Mouse (Mus musculus) cortical plate, adult 2 months (tissue): ENCODE data around the gene Sbno2. TPM values are rescaled to one million over a fixed set of nuclear protein-coding genes. Genes with fewer than 3 reads are reported as not detected.

Source experiments
- H3K27ac ChIP-seq: fragments of 200-500 bp; 2 replicates; pipeline ENCODE4 v1.5.1; 2012; ENCODE audit warnings: low read length, control low read depth, inconsistent platforms; ENCODE audit not compliant: insufficient read depth
- H3K4me1 ChIP-seq: fragments of 200-500 bp; 2 replicates; pipeline ENCODE4 v1.6.1; 2011; ENCODE audit warnings: low read length; ENCODE audit not compliant: control insufficient read depth, insufficient read depth
- H3K4me3 ChIP-seq: fragments of 200-500 bp; 2 replicates; pipeline ENCODE4 v1.5.1; 2011; ENCODE audit warnings: mild to moderate bottlenecking, low read length, control low read depth; ENCODE audit not compliant: insufficient read depth
- CTCF ChIP-seq: fragments of 200-500 bp; IDR thresholded peaks from 2 replicates; pipeline ENCODE4 v1.5.1; 2011; ENCODE audit warnings: mild to moderate bottlenecking, control low read depth, low read length; ENCODE audit not compliant: insufficient read depth; ENCODE audit errors: extremely low read depth
- POLR2A ChIP-seq: fragments of 200-500 bp; IDR thresholded peaks from 2 replicates; pipeline ENCODE4 v1.6.1; 2011; ENCODE audit warnings: mild to moderate bottlenecking, low read length, control low read depth; ENCODE audit not compliant: insufficient read depth; ENCODE audit errors: extremely low read depth
- polyA plus RNA-seq: library from polyadenylated mRNA; depleted of rRNA; stranded (reverse); fragments of >200 nt; gene quantifications from 2 replicates; pipeline ENCODE4 v1.2.3, GENCODE M21; 2012

The Sbno2 gene
- polyA plus RNA-seq, 1 experiment, result 22.9 TPM

- Histone ChIP-seq H3K4me3 (peak overlapping the region; percentile 41), H3K27ac (peak overlapping the region; percentile 68), H3K4me1 (peaks cover 3% of the 10 kb centered on the region)
- TF ChIP-seq POLR2A (no peak), CTCF (peak; percentile 81)
Observed at GRCm38 (mm10) chr10:80114341-80115284, 9.2 kb upstream of the Sbno2 start.

- Histone ChIP-seq H3K4me3 (no peak overlapping the region), H3K4me1 (no peaks in the 10 kb centered on the region)
- TF ChIP-seq CTCF (no peak), POLR2A (no peak)
Observed at GRCm38 (mm10) chr10:80107678-80108077, 2.3 kb upstream of the Sbno2 start.

GRCm38 (mm10) chr10:80105926-80106325, 555 bp upstream of the Sbno2 start:
- Histone ChIP-seq H3K4me3 (no peak overlapping the region), H3K4me1 (no peaks in the 10 kb centered on the region; the same call in 1 of the 2 replicates), H3K27ac (no peak overlapping the region)
- no peak for TF ChIP-seq POLR2A
- TF ChIP-seq CTCF, result no peak

More at GRCm38 (mm10) chr10:80107678-80108077, 2.3 kb upstream of the Sbno2 start:
- H3K27ac ChIP-seq, result no peak overlapping the region

- H3K27ac ChIP-seq, result no peak overlapping the region
- TF ChIP-seq POLR2A (no peak), CTCF (no peak)
- H3K4me1 ChIP-seq, result no peaks in the 10 kb centered on the region; the same call in 1 of the 2 replicates
- no peak overlapping the region for H3K4me3 ChIP-seq
Observed at GRCm38 (mm10) chr10:80104181-80104580, 1.2 kb downstream of the Sbno2 start.

- TF ChIP-seq POLR2A (no peak), CTCF (no peak)
- Histone ChIP-seq H3K27ac (no peak overlapping the region), H3K4me1 (no peaks in the 10 kb centered on the region; the same call in 1 of the 2 replicates), H3K4me3 (peak overlapping the region; percentile 98; the same call in 1 of the 2 replicates)
Observed at GRCm38 (mm10) chr10:80103032-80103431, 2.3 kb downstream of the Sbno2 start.

- peak overlapping the region; percentile 91 for H3K27ac ChIP-seq
- TF ChIP-seq CTCF (no peak), POLR2A (peak; percentile 68)
Observed at GRCm38 (mm10) chr10:80102216-80102915, 3.0 kb downstream of the Sbno2 start.

GRCm38 (mm10) chr10:80100982-80101381, 4.4 kb downstream of the Sbno2 start:
- H3K4me1 ChIP-seq, result no peaks in the 10 kb centered on the region; the same call in 1 of the 2 replicates
- H3K4me3 ChIP-seq, result no peak overlapping the region
- no peak overlapping the region for H3K27ac ChIP-seq
- TF ChIP-seq CTCF (no peak), POLR2A (no peak)

More at GRCm38 (mm10) chr10:80102216-80102915, 3.0 kb downstream of the Sbno2 start:
- Histone ChIP-seq H3K4me1 (no peaks in the 10 kb centered on the region; the same call in 1 of the 2 replicates), H3K4me3 (peak overlapping the region; percentile 98)

- Histone ChIP-seq H3K27ac (no peak overlapping the region), H3K4me3 (no peak overlapping the region), H3K4me1 (no peaks in the 10 kb centered on the region; the same call in 1 of the 2 replicates)
- TF ChIP-seq CTCF (no peak), POLR2A (no peak)
Observed at GRCm38 (mm10) chr10:80098630-80099029, 6.7 kb downstream of the Sbno2 start.

GRCm38 (mm10) chr10:80097275-80097674, 8.1 kb downstream of the Sbno2 start:
- Histone ChIP-seq H3K4me1 (no peaks in the 10 kb centered on the region; the same call in 1 of the 2 replicates), H3K4me3 (no peak overlapping the region), H3K27ac (no peak overlapping the region)
- TF ChIP-seq CTCF, result no peak
- no peak for TF ChIP-seq POLR2A
